Comparison of ENCODE assay signal across 19 mouse cellular contexts in genomic region chr1:82362165-82362564, GRCm38 (mm10). TPM values are rescaled to one million over a fixed set of nuclear protein-coding genes. Genes with fewer than 3 reads are reported as not detected.
DNase-seq lines count a peak whose midpoint lies in the region; ATAC-seq lines count a peak whose summit lies in the region.
"Had no signal": no experiment of that assay in that cellular context is flagged by ENCODE, and none has a peak within 500 bp of the region (broad histone marks: within the 10 kb centered on the region; RNA-seq: fewer than 3 reads in every experiment).

No protein-coding gene starts in this region.

- no peaks in the 10 kb centered on the region for H3K27me3 ChIP-seq in limb, embryonic 12.5 days
- H3K27me3 ChIP-seq: embryonic facial prominence, embryonic 13.5 days; midbrain, embryonic 13.5 days had no signal

- ATAC-seq in limb, embryonic 12.5 days (ENCODE audit: insufficient number of reproducible peaks, insufficient read depth, low FRiP score, low TSS enrichment, low read depth) = no peak
- ATAC-seq: forebrain, embryonic 14.5 days; inflammation-experienced regulatory T-cells, adult 6 months; midbrain, embryonic 13.5 days had no signal

- H3K9ac ChIP-seq in limb, embryonic 12.5 days (replicated peaks) = no peak overlapping the region
- H3K9ac ChIP-seq: embryonic facial prominence, embryonic 13.5 days; midbrain, embryonic 13.5 days had no signal

- no peak overlapping the region for H3K4me2 ChIP-seq in limb, embryonic 12.5 days
- H3K4me2 ChIP-seq: embryonic facial prominence, embryonic 13.5 days; liver, embryonic 11.5 days; midbrain, embryonic 13.5 days had no signal

- H3K4me3 ChIP-seq in limb, embryonic 12.5 days (replicated peaks) = no peak overlapping the region
- H3K4me3 ChIP-seq: embryonic facial prominence, embryonic 13.5 days; midbrain, embryonic 13.5 days had no signal

- no peaks in the 10 kb centered on the region for H3K9me3 ChIP-seq in limb, embryonic 12.5 days
- H3K9me3 ChIP-seq: embryonic facial prominence, embryonic 13.5 days; midbrain, embryonic 13.5 days had no signal

- H3K27ac ChIP-seq in limb, embryonic 12.5 days = peak overlapping the region; percentile 72; the same call in 1 of the 2 replicates
- H3K27ac ChIP-seq: embryonic facial prominence, embryonic 13.5 days; midbrain, embryonic 13.5 days had no signal

- 52% methylated on average over 6 of the region's 6 CpGs for WGBS in limb, embryonic 12.5 days

- H3K36me3 ChIP-seq in limb, embryonic 12.5 days = no peaks in the 10 kb centered on the region
- H3K36me3 ChIP-seq: embryonic facial prominence, embryonic 13.5 days; midbrain, embryonic 13.5 days had no signal

- peak; percentile 4 to 25 for DNase-seq in layer of hippocampus, adult 18-20 months (ENCODE audit: low spot score in 2 of 2)
- no peak for DNase-seq in layer of hippocampus, adult 9-10 months (ENCODE audit: low spot score)
- DNase-seq in 3T3-L1 (ENCODE audit: low read depth, low spot score) (peak; percentile 17), adipocyte (ENCODE audit: low spot score) (no peak)
- peak; percentile 67 for DNase-seq in brain, adult 2 months (ENCODE audit: low read depth, low spot score)
- DNase-seq in thymus, postnatal 10 days (ENCODE audit: low spot score in 2 of 2) = no peak
- DNase-seq: cerebellum, adult 11-12 months; gastrocnemius, postnatal 14 days; kidney, adult 8-10 months; kidney, postnatal 36 days; lung, adult 2 months; spleen, adult 18-20 months; thymus, adult 2 months had no signal

- peaks cover 35% of the 10 kb centered on the region for H3K4me1 ChIP-seq in limb, embryonic 12.5 days (replicated peaks)

RNA-seq across cellular contexts. Expression of gene Rhbdd1, which starts 45.9 kb away (rescaled TPM):
- total RNA-seq in layer of hippocampus, adult 18-20 months (2021) = 1 to 10 TPM; 8.2 to 8.3 TPM
- 7.7 and 8.4 TPM in 2 replicates for polyA plus RNA-seq in limb, embryonic 12.5 days (2016; fragmentation: Nextera tagmentation; extraction: Ambion mirVana)

Comparison
In these comparisons a context has a peak if more than half of its experiments do, and no peak if none do; other contexts are left out.
1. DNase-seq: peak in layer of hippocampus, adult 18-20 months (2 of 2), 3T3-L1 (single experiment) and brain, adult 2 months (single experiment); none in layer of hippocampus, adult 9-10 months (single experiment), thymus, postnatal 10 days (0 of 2) and adipocyte (single experiment).